Mouse (Mus musculus) hindbrain, embryonic 10.5 days (tissue): ENCODE results near the gene Nrxn1. TPM values are rescaled to one million over a fixed set of nuclear protein-coding genes. Genes with fewer than 3 reads are reported as not detected.

Source experiments
- DNase-seq: peaks from one replicate; pipeline ENCODE4 v3.0.0-alpha.2; 2017; ENCODE audit warnings: low spot score
- H3K27ac ChIP-seq: fragments of 300-500 bp; sonication (generic); 2 replicates; pipeline ENCODE4 v1.5.1; 2016; ENCODE audit warnings: mild to moderate bottlenecking, moderate library complexity
- H3K27me3 ChIP-seq: fragments of 300-500 bp; sonication (generic); 2 replicates; pipeline ENCODE4 v1.6.1; 2016; ENCODE audit warnings: mild to moderate bottlenecking; ENCODE audit not compliant: poor library complexity, insufficient read depth, severe bottlenecking
- H3K36me3 ChIP-seq: fragments of 300-500 bp; sonication (generic); 2 replicates; pipeline ENCODE4 v1.6.1; 2016; ENCODE audit warnings: mild to moderate bottlenecking, moderate library complexity
- H3K4me1 ChIP-seq: fragments of 300-500 bp; sonication (generic); replicated peaks from 2 replicates; pipeline ENCODE4 v1.6.1; 2016; ENCODE audit warnings: mild to moderate bottlenecking
- H3K4me3 ChIP-seq: fragments of 300-500 bp; sonication (generic); 2 replicates; pipeline ENCODE4 v1.5.1; 2016; ENCODE audit warnings: mild to moderate bottlenecking, moderate library complexity
- H3K9me3 ChIP-seq: fragments of 300-500 bp; sonication (generic); 2 replicates; pipeline ENCODE4 v1.6.1; 2016; ENCODE audit warnings: mild to moderate bottlenecking, moderate library complexity
- WGBS: fragments of 180-500 bp; shearing (Covaris S2); methylation state at CpG from one replicate; pipeline ENCODE4 v1.1.7; 2016; 5-methylcytosine and 5-hydroxymethylcytosine counted together
- polyA plus RNA-seq: library from polyadenylated mRNA; unstranded; fragments of >200 nt; fragmentation: Nextera tagmentation; extraction: Ambion mirVana; gene quantifications from 2 replicates; pipeline ENCODE4 v1.2.1, GENCODE M21; 2016

Nrxn1 gene
- polyA plus RNA-seq, 1 experiment from 2014 or later: 15.4 TPM

DNA sequence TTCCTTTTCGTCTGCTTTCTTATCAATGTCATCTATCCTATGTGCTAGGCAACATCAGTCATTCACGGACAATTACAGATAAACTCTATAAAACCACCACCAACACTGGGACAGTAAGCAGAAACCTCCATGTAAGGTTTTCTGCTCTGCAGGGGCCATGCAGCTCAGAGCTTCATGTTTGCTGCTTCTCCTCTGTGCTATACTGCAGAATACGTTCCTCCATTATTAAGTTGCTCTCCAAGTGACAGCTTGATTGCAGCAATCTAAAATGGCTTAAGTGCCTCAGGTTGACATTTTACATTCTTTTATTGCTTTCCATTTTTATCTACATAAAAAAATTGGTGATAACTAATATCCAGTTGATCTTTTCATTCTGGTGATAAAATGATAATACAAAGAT is 477.9 kb downstream of the Nrxn1 start:
- Histone ChIP-seq H3K27me3 (no peaks in the 10 kb centered on the region), H3K9me3 (no peaks in the 10 kb centered on the region), H3K4me3 (no peak overlapping the region), H3K36me3 (no peaks in the 10 kb centered on the region), H3K27ac (no peak overlapping the region), H3K4me1 (no peaks in the 10 kb centered on the region)
- 84% methylated on average over 3 of the region's 3 CpGs for WGBS
- DNase-seq: no peak

DNA sequence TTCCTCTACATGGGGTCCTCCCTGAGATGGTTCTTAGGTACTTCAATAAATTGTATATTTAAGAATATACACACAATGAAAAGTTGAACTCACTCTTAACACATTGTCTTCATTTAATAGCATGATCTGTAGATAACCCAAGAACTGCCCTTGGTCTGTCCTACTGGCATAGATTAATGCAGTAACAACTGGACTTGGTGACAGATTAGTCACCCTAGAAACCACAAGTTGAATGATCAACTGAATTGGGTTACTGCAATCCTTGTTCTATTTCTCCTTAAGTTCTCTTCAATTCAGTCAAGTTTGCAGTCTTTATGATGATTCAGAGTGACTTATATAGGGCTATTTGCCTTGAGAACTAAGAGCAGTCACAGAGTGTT is 485.5 kb downstream of the Nrxn1 start:
- no peak overlapping the region for H3K4me3 ChIP-seq
- no peak for DNase-seq
- no peaks in the 10 kb centered on the region for H3K9me3 ChIP-seq
- H3K27ac ChIP-seq: no peak overlapping the region
- no peaks in the 10 kb centered on the region for H3K27me3 ChIP-seq
- H3K4me1 ChIP-seq: no peaks in the 10 kb centered on the region
- no peaks in the 10 kb centered on the region for H3K36me3 ChIP-seq

DNA sequence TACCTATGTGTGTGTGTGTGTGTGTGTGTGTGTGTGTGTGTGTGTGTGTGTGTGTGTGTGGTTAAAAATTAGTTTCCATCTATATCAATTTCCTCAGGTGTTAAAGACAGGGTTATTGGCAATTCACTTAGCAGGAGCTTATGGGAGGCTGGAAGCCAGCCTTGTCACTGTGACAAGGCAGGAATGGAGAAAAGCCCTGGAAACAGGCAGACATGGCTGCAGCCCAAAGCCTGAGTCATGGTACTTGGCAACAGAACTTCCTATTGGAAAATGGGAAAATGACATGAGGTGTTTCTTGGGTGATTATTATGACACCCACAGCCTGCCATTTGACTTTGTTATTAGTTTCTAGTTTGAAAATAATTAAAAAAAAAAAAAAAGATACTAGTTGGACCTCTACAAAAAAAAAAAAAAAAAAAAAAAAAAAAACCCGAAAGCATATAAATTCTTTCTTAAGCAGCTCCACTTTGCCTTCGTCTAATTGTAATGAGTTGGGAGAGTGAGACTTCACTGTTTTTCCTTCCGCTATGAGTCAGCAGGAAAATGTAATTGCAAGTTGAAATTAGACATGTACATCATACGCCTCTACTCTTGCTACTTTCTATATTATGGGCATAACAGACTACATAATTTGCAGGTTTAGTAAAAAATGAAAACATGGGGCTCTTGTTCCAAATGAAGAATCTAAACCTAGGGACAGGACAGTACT is 486.0 kb downstream of the Nrxn1 start:
- H3K4me1 ChIP-seq: no peaks in the 10 kb centered on the region
- no peaks in the 10 kb centered on the region for H3K9me3 ChIP-seq
- H3K27me3 ChIP-seq: no peaks in the 10 kb centered on the region
- H3K4me3 ChIP-seq: no peak overlapping the region
- H3K36me3 ChIP-seq: no peaks in the 10 kb centered on the region
- DNase-seq: no peak
- 89% methylated on average over 4 of the region's 4 CpGs for WGBS
- H3K27ac ChIP-seq: no peak overlapping the region

DNA sequence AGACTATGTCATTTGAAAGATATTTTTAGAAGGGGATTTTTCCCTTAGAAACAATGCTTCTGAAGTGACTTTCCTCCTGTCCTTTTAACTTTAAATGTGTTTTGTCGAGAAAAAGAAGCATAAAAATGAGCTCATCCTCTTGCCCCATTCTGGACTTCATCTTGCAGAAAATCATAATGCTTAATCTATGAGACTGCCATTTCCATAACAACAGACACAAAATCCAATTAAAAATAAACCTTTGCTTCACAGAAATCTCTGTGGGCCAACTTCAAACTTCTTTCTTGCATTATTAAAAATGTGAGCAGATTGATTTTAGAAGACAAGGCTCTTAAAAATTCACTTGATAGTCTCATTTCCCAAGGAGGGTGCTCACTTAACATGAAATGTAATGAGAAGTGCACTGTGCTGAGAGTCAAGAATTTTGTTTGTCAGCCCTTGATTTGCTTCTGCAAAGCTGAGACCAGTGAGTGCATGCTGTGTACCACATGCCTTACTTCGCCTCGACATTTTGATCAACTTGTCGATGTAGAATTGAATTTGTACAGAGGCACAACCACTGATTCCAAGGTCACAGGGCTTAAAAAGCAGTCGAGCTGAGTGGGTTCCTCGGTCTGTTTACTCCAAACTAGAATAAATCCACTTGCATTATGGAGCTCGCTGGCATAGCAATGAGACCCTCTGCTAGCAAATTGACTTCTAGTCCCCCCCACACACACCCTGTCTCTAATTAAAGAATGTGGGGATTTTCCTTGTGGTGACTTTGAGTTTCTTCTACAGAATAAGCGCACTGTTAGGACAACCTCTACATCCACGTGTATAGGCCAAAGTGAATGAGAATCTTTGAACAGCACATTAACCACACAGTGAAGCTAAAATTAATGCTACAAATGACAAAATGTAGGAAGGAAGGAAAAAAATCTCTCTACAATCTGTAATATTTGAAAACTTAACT is 493.0 kb downstream of the Nrxn1 start:
- WGBS: 86% methylated on average over 9 of the region's 9 CpGs
- H3K27ac ChIP-seq: no peak overlapping the region
- H3K27me3 ChIP-seq: no peaks in the 10 kb centered on the region
- peaks cover 3% of the 10 kb centered on the region for H3K9me3 ChIP-seq
- H3K4me1 ChIP-seq: peaks cover 1% of the 10 kb centered on the region; the same call in 1 of the 2 replicates
- no peak for DNase-seq
- no peaks in the 10 kb centered on the region for H3K36me3 ChIP-seq
- no peak overlapping the region for H3K4me3 ChIP-seq

DNA sequence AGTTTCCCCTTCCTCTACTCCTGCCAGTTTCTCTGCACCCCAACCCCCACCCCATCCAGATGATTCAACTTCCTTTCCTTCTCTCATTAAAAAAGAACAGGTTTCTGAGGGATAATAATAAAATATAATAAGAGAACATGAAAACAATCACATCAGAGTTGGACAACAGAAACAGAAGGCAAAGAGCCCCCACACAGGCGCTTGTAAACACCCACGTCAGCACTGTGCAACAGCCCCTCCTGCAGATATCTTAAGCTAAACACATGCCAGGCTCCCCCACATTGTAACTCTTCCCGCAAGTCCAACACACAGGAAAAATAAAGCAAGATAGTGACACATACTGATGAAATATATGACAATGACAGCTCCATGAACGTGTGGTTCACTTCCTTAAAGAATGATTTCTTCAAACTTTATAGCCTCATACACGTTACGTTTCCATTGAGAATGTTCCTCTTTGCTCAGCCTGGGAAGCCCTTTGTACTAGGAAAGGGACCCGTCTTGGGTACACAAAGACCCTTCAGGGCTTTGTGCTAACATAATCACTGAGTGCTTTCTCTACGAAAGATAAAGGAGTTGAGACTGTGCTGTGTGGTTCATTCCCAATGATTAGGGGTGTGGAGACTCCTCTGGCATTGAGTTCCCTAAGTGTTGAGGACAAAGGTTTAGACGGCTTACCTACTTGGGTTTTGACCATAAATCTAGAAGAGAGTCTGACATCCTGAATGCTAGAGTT is 497.9 kb downstream of the Nrxn1 start:
- WGBS: 46% methylated on average over 9 of the region's 9 CpGs
- Histone ChIP-seq H3K27ac (no peak overlapping the region), H3K9me3 (peaks cover 3% of the 10 kb centered on the region), H3K27me3 (no peaks in the 10 kb centered on the region), H3K4me3 (no peak overlapping the region), H3K36me3 (no peaks in the 10 kb centered on the region), H3K4me1 (peaks cover 2% of the 10 kb centered on the region; the same call in 1 of the 2 replicates)
- DNase-seq: no peak

DNA sequence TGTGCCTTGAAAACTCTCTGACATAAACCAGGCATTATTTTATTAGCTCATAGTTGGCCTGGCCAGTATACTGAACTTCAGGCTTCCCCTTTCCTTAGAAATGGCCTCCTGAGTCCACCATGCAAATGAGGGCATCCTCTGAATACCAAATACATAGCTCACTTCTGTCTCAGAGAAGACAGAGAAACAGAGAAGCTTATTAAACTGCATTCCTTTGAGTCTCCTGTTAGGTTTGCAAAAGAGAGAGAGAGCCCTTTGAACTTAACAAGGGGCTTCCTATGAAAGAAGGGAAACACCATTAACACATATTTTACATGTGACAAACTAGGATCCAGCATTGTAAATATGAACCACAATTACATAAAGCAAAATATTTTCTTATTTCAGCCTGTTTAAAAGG is 506.0 kb downstream of the Nrxn1 start:
- DNase-seq: no peak

DNA sequence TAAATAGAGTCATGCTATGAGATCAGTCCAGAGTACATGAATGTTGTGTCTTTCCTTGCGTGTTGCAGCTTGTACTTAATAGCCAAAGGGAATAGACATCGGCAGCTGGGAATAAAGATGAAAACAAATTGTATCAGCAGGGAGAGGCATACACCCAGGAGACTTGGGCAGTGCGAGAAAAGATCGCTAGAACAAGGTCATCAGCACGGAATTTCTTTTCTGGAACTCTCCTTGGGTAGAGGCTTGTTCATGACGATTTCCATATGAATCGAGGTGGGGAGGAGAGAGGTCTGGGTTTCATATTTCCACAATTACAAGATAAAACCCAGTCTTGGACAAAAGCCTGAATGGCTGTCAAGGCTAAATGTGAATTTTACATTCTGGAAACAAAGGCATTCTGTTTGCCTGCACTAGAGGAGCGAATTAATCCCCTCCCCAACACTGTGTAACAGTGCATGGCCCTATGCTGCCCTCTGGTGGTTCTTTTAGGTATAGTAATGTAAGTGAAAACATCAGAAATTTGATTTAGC is 508.1 kb downstream of the Nrxn1 start:
- Histone ChIP-seq H3K36me3 (no peaks in the 10 kb centered on the region), H3K4me3 (0 out of 2 replicates have a peak overlapping the region, but pooled peaks have one; percentile 16), H3K4me1 (peaks cover 5% of the 10 kb centered on the region; the same call in 1 of the 2 replicates), H3K27me3 (no peaks in the 10 kb centered on the region), H3K9me3 (no peaks in the 10 kb centered on the region), H3K27ac (no peak overlapping the region)
- DNase-seq: peak; percentile 15
- 39% methylated on average over 8 of the region's 8 CpGs for WGBS

More for the DNA sequence above, 506.0 kb downstream of the Nrxn1 start:
- H3K27ac ChIP-seq: no peak overlapping the region
- no peaks in the 10 kb centered on the region for H3K36me3 ChIP-seq
- no peaks in the 10 kb centered on the region for H3K9me3 ChIP-seq
- peaks cover 5% of the 10 kb centered on the region; the same call in 1 of the 2 replicates for H3K4me1 ChIP-seq
- no peak overlapping the region for H3K4me3 ChIP-seq
- H3K27me3 ChIP-seq: no peaks in the 10 kb centered on the region

DNA sequence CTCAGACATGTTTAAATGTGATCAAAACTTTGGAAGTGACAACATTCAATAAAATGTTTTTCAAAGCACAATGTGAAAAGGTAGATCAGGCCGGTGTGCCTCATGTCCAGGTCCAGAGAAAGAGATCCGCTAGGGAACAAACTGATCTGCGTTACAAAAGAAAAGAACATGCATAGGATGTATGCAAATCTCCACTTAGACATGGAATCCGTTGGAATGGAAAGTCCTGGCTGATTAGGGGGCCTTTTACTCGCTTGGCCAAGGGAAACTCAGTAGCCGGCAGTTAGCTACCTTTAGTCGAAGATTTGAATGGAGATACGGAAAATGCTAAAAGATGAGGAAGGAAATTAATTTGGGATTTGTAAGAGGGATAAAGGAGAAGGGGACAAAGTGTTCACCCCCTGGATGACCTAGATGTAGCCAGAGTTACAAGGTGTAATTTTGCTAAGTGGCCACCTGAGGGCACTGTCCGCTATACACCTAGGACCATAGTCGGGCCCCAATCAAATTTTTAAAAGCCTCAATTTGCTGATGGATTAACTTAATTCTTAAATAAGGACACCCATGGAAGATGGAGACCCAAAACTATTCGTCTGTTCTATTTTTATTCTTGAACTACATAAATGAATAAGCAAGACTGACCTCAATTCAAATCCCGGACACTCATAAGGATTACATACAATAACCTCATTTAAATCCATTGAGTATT is 508.9 kb downstream of the Nrxn1 start:
- no peak for DNase-seq
- WGBS: 40% methylated on average over 12 of the region's 12 CpGs

DNA sequence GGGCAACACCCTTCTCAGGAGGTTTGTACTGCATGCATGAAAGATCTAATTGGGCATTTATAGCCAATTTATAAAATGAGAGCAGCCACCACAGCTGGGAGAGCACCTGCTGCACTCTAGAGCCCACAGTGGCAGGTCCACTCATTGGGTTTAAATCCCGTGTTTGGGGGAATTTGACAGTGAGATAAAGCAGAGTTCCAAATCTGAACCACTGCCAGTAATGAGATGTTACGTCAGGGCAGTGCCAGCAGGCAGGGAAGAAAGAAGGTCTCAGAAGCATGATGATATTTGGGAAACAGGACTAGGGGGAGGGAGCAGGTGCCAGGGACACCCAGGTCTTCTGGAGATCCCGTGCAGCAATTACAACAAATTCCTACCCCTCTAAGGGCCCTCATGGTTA is 509.7 kb downstream of the Nrxn1 start:
- WGBS: 83% methylated on average over 3 of the region's 3 CpGs
- Histone ChIP-seq H3K27ac (no peak overlapping the region), H3K36me3 (no peaks in the 10 kb centered on the region), H3K27me3 (no peaks in the 10 kb centered on the region), H3K9me3 (no peaks in the 10 kb centered on the region), H3K4me3 (no peak overlapping the region), H3K4me1 (peaks cover 5% of the 10 kb centered on the region; the same call in 1 of the 2 replicates)
- DNase-seq: no peak

More for the DNA sequence above, 508.9 kb downstream of the Nrxn1 start:
- Histone ChIP-seq H3K4me1 (peaks cover 5% of the 10 kb centered on the region; the same call in 1 of the 2 replicates), H3K36me3 (no peaks in the 10 kb centered on the region), H3K27me3 (no peaks in the 10 kb centered on the region), H3K4me3 (no peak overlapping the region), H3K9me3 (no peaks in the 10 kb centered on the region), H3K27ac (no peak overlapping the region)

DNA sequence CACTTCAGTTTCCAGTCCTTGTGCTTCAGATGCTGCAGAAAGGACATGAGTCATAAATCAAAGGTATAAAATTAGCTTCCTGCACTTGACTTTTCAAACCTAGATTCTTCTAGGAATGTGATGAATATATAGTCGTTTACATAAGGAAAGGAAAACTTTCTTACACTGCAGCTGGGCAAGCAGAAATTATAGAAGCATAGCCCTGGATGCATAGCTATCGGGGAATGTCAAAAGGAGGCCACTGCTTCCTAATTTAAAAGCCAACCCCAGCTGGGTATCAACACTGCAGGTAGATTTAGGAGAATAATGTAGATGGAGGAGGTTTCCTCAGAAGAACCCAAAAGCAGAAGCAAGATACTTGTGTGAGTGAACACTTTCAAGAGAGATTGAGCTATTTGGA is 523.0 kb downstream of the Nrxn1 start:
- no peaks in the 10 kb centered on the region for H3K9me3 ChIP-seq
- no peaks in the 10 kb centered on the region for H3K36me3 ChIP-seq
- no peaks in the 10 kb centered on the region for H3K4me1 ChIP-seq
- 77% methylated on average over 2 of the region's 2 CpGs for WGBS
- H3K27ac ChIP-seq: no peak overlapping the region
- no peaks in the 10 kb centered on the region for H3K27me3 ChIP-seq
- DNase-seq: no peak
- H3K4me3 ChIP-seq: no peak overlapping the region

DNA sequence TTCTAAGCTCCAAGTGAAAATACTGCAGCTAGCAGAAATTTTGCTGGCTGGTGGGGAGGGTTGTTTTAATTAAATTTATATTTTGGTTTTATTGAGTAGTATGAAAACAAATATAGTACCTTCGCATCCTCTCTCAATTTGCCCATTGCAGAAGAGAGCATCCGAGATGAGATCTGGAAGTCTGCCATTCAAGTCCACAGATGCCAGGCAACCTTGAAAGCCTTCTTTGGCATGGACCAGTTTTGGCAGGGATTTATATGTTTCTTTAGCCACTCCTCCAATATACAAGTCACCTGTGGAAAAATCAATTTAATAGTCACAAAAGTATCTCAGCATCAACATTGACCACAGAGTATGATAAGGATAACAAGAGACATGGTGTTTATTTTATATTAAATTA is 527.7 kb downstream of the Nrxn1 start:
- 93% methylated on average over 2 of the region's 2 CpGs for WGBS

DNA sequence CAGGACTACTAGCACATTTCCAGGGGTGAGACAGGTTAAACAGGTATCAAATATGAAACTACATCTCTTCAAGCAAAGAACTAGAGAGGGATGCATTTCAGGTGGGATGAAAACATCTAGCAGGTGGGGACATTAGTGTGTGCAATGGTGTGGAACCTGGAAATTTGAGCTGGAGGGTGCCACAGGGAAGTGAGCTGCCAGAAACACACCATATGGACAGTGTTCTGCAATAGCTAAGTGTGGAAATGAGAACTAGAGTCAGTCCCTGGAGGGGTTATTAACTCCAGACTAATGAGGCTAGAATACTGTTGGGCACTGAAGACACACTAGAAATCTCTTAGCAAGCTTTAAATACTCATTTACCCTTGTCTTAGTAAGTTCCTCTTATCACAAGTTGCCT is 536.5 kb downstream of the Nrxn1 start:
- H3K36me3 ChIP-seq: no peaks in the 10 kb centered on the region
- no peak for DNase-seq
- H3K9me3 ChIP-seq: no peaks in the 10 kb centered on the region
- no peaks in the 10 kb centered on the region for H3K4me1 ChIP-seq
- no peak overlapping the region for H3K4me3 ChIP-seq
- no peaks in the 10 kb centered on the region for H3K27me3 ChIP-seq
- no peak overlapping the region for H3K27ac ChIP-seq

More for the DNA sequence above, 527.7 kb downstream of the Nrxn1 start:
- no peak for DNase-seq
- no peak overlapping the region for H3K4me3 ChIP-seq
- no peaks in the 10 kb centered on the region for H3K27me3 ChIP-seq
- H3K9me3 ChIP-seq: no peaks in the 10 kb centered on the region
- no peaks in the 10 kb centered on the region for H3K4me1 ChIP-seq
- H3K27ac ChIP-seq: no peak overlapping the region
- no peaks in the 10 kb centered on the region for H3K36me3 ChIP-seq
